Mouse (Mus musculus): Measurements from ENCODE around the gene Tmc1. TPM values are rescaled to one million over a fixed set of nuclear protein-coding genes. Genes with fewer than 3 reads are reported as not detected.

The Tmc1 gene
- total RNA-seq (2015; ENCODE audit: low replicate concordance) = not detected in 2 replicates
- total RNA-seq (2017; ENCODE audit: low replicate concordance) = not detected in 2 replicates

GRCm38 (mm10) chr19:20953874-20954273 lies at the start of gene Tmc1:
Tmc1 (minus strand) TSS chr19:20954202.
- no peak for ATAC-seq (replicated peaks; ENCODE audit: low FRiP score, poor library complexity, severe bottlenecking)

DNA sequence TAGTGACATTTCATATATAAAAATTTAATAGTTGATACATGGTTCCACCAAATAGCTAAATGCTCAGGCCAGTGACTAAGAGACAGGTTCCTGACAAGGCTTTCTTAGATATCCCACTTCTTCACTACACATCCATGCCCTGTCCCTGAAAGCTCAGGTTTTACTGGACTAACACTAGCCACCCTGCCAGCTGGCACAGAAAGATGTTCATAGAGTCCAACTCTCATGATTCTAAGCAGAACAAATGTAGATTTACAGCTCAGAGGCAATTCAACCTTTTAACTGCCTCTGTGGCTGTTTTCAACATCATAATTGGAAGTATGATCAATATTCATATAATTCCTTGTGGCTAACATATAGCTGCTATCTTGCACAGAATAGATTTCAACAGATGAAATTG lies 47.5 kb upstream of the Tmc1 start:
- ATAC-seq (replicated peaks; ENCODE audit: low FRiP score, poor library complexity, severe bottlenecking) = no peak

GRCm38 (mm10) chr19:20979244-20979643 lies 25.2 kb upstream of the Tmc1 start:
- ATAC-seq (replicated peaks; ENCODE audit: low FRiP score, poor library complexity, severe bottlenecking) = no peak

GRCm38 (mm10) chr19:20978148-20978547 lies 24.1 kb upstream of the Tmc1 start:
- no peak for ATAC-seq (replicated peaks; ENCODE audit: low FRiP score, poor library complexity, severe bottlenecking)

GRCm38 (mm10) chr19:20971926-20972325 lies 17.9 kb upstream of the Tmc1 start:
- no peak for ATAC-seq (replicated peaks; ENCODE audit: low FRiP score, poor library complexity, severe bottlenecking)

DNA sequence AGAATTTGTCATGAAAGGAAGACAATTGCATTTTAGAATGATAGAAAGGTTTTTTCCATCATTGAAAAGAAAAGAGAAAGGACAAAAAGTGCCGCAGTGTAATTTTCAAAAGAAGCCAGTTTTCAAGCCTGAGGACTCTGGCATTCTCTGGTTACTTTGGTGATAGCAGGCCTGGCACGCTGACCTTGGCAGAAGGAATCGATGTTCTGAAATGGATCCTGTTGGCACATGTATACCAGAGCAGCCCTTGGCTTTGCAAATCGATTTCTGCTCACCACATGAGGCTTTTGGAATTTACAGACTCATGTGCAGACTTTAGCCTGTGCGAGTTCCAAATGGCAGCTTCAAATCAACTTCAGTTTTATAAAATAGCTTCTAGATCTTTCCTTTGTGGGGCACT lies 813 bp upstream of the Tmc1 start:
- no peak for ATAC-seq (replicated peaks; ENCODE audit: low FRiP score, poor library complexity, severe bottlenecking)

- ATAC-seq (replicated peaks; ENCODE audit: low FRiP score, poor library complexity, severe bottlenecking) = no peak
Observed at GRCm38 (mm10) chr19:20944446-20944845, 9.6 kb downstream of the Tmc1 start.

DNA sequence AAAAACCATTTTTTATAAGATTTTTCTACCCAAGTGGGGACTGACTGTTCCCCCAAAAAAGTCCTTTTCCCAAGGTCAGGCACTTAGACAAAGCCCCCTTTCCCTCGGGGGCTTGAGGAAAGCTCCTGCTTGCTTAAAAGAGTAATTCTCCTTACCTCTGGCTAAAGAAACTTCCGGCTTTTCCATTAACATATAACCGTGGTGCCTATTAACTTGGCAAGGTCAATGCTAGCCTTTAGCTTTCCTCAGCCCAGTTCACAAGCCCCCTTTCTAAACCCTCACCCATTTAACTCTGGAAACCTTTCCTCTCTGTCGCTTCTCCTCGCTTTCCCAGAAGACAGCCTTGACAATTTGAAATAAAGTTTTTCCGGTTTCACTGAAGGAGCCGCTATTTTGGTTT lies 29.7 kb downstream of the Tmc1 start:
- ATAC-seq (replicated peaks; ENCODE audit: low FRiP score, poor library complexity, severe bottlenecking) = no peak

GRCm38 (mm10) chr19:20923336-20924211 lies 30.4 kb downstream of the Tmc1 start:
- no peak for ATAC-seq (replicated peaks; ENCODE audit: low FRiP score, poor library complexity, severe bottlenecking)

GRCm38 (mm10) chr19:20918241-20918640 lies 35.8 kb downstream of the Tmc1 start:
- ATAC-seq (replicated peaks; ENCODE audit: low FRiP score, poor library complexity, severe bottlenecking) = no peak

- no peak for ATAC-seq (replicated peaks; ENCODE audit: low FRiP score, poor library complexity, severe bottlenecking)
Observed at GRCm38 (mm10) chr19:20915151-20915550, 38.9 kb downstream of the Tmc1 start.

- no peak for ATAC-seq (replicated peaks; ENCODE audit: low FRiP score, poor library complexity, severe bottlenecking)
Observed at GRCm38 (mm10) chr19:20910356-20910755, 43.6 kb downstream of the Tmc1 start.

GRCm38 (mm10) chr19:20881205-20881604 lies 72.8 kb downstream of the Tmc1 start:
- no peak for ATAC-seq (replicated peaks; ENCODE audit: low FRiP score, poor library complexity, severe bottlenecking)

DNA sequence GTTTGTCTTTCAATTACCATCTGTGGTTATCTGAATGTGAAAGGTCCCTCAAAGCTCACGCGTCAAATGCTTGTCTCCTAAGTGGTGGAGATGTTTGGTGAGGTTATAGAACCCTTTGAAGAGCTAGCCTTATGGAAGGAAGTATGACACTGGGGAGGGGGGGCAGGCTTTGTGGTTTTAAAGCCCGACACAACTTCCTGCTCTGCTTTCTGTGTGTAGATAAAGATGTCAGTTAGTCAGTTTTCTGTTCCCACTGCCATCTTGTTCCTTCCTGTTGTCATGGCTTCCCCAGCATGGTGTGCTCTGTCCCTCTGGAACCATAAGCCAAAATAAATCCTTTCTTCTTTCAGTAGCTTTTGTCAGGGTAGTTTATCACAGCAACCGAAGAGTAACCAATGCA lies 78.1 kb downstream of the Tmc1 start:
- no peak for ATAC-seq (replicated peaks; ENCODE audit: low FRiP score, poor library complexity, severe bottlenecking)

DNA sequence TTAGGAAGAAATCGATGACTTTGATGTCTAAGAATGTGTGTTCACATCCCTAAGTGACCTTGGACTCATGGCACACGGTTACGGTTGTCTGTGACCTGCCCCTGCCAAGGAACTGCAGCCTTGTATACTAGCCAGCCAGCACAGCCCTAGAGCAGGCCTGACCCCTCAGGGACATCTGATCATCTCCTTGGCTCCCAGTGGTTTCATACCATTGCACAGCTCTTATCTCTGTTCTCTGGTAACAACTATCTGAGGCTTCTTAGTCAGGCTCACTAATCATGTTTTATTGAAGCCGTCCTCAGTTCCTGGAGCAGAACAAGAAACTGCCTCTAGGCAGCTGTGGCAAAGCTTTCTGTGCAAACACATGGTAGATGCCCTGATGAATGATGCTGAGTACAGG lies 92.2 kb downstream of the Tmc1 start:
- no peak for ATAC-seq (replicated peaks; ENCODE audit: low FRiP score, poor library complexity, severe bottlenecking)

GRCm38 (mm10) chr19:20860270-20860669 lies 93.7 kb downstream of the Tmc1 start:
- no peak for ATAC-seq (replicated peaks; ENCODE audit: low FRiP score, poor library complexity, severe bottlenecking)

DNA sequence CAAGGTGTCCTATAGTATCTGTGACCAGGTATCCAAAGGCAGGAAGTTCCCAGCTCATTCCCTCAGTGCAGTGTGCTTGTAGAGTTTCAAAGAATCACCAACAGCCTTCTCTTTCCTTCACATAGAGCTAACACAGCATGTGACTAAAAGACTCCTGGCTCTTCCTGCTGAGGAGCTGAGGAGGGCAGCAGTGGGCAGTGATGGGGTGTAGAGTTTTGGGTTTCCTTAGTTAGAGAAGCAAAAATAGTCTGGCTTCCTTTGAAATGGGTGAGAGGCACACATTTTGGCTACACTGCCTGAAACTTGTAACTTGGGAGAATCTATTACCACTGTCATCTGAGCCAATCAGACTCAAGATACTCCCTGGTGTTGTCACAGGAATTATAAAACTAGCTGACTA lies 96.2 kb downstream of the Tmc1 start:
- no peak for ATAC-seq (replicated peaks; ENCODE audit: low FRiP score, poor library complexity, severe bottlenecking)

DNA sequence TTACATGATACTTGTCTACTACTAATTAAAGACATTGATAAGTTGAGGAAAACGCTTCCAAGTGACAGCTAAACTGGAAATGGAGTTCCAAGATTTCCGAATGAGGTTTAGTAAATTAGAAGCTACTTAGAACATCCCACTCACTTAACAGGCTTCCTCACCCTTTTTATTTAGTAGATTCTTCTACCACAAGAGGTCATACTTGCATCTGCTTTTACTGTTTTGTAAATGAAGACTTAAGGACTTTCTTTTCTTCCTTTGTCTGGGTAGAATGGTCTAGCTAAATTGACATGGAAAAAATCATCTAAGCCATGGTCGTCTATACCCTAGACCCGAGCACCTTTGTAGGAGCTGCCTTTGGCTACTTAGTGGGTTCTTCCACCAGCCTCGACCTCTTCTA lies 105.1 kb downstream of the Tmc1 start:
- no peak for ATAC-seq (replicated peaks; ENCODE audit: low FRiP score, poor library complexity, severe bottlenecking)

DNA sequence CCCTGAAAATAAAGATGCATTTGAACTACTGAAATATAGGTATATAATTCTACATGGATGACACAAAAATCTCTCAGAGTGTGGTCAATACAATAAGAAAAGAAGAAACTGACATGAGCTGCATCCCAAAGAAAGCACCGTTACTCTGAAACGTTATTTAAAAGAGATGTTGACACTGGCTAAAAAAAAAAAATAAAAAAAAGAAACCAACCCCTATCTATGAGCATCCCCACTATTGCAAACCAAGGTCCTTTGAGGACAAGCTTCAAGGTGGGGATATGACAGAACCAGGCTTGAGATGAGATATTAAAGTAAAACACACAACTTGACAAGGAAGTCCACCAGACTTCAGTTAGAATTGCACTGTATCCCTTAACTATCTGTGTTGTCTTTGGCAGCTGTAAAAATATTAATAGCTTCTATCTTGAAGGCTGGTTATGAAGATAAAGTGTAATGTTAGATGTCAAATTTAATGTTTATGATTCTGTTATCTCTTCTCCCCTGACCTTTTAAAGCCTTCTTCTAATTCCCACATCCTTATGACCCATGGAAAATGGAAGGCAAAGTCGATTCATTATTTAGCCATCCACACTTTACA lies 106.4 kb downstream of the Tmc1 start:
- no peak for ATAC-seq (replicated peaks; ENCODE audit: low FRiP score, poor library complexity, severe bottlenecking)

GRCm38 (mm10) chr19:20837422-20837821 lies 116.6 kb downstream of the Tmc1 start:
- ATAC-seq (replicated peaks; ENCODE audit: low FRiP score, poor library complexity, severe bottlenecking) = no peak

All from erythroblast, adult 5-6 weeks (primary cell).